Mouse (Mus musculus) brain, embryonic 14.5 days (tissue): ENCODE results near the gene 9930104L06Rik.

ENCODE experiments used
- CTCF ChIP-seq: fragments of 200-500 bp; IDR thresholded peaks from 2 replicates; pipeline ENCODE4 v1.5.1; 2012; ENCODE audit warnings: inconsistent platforms, mild to moderate bottlenecking, moderate library complexity, borderline replicate concordance; ENCODE audit not compliant: insufficient read depth, insufficient read length; ENCODE audit errors: extremely low read depth
- POLR2A ChIP-seq: fragments of 200-500 bp; IDR thresholded peaks from 2 replicates; pipeline ENCODE4 v1.6.1; 2012; ENCODE audit warnings: mild to moderate bottlenecking, inconsistent platforms, borderline replicate concordance; ENCODE audit not compliant: poor library complexity, insufficient read depth, insufficient read length, severe bottlenecking; ENCODE audit errors: extremely low read depth

- TF ChIP-seq POLR2A (no peak), CTCF (no peak)
Observed at GRCm38 (mm10) chr4:124969219-124969848, 32.5 kb downstream of the 9930104L06Rik start.
